Mouse (Mus musculus): ENCODE results near the gene Fat3. TPM values are rescaled to one million over a fixed set of nuclear protein-coding genes. Genes with fewer than 3 reads are reported as not detected.

Gene Fat3
- total RNA-seq, 1 experiment = 0.58 TPM

DNA sequence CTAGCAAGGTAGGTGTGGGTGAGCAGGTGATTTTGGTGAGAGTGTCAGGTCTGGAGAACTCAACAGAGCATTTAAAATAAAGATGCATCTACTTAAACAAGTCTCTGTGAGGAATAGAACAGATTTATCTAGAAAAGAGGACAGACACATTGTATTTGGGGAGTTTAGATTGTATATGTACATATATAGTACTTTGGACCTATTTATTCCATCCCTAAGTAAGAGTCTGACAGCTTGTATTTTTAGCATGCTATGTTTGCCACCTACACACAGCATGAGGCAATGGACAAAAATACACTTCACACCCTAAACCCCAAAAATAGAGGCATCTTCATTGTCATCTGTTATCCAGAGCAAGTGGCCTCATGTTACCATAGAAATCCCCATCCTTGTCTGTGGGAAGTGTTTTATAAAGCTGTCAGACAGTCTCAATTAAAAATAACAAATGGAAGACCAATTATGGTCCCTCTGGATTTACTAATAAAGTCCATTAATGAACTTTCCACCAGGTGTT, 218.7 kb downstream of the Fat3 start:
- no peaks in the 10 kb centered on the region for H3K9me3 ChIP-seq (ENCODE audit: control insufficient read depth, insufficient read depth, low read depth, low read length)
- H3K4me3 ChIP-seq (ENCODE audit: insufficient read depth in 1 of 2, low read depth in 1 of 2, low read length in 2 of 2, poor library complexity in 1 of 2, severe bottlenecking in 1 of 2) = no peak overlapping the region
- DNase-seq (ENCODE audit: low read depth, low spot score) = no peak
- in situ Hi-C loops (cut with MboI; ENCODE audit: low sequenced_read_pairs in 2 of 2, unreplicated experiment in 2 of 2) = no loop called here
- H3K27ac ChIP-seq (ENCODE audit: insufficient read depth, low read depth, low read length, poor library complexity, severe bottlenecking) = no peak overlapping the region
- H3K9ac ChIP-seq (ENCODE audit: insufficient read depth, low read depth, low read length, poor library complexity, severe bottlenecking) = no peak overlapping the region
- H3K4me1 ChIP-seq (ENCODE audit: control insufficient read depth in 2 of 2, insufficient read depth in 2 of 2, low read length in 2 of 2, poor library complexity in 1 of 2) = no peaks in the 10 kb centered on the region
- no peaks in the 10 kb centered on the region for H3K36me3 ChIP-seq (ENCODE audit: control insufficient read depth, insufficient read depth, low read length, poor library complexity, severe bottlenecking)
- no peak for TF ChIP-seq ZNF384 (IDR thresholded peaks at IDR 0.05; ENCODE audit: low read depth, low read length)
- no peak for TF ChIP-seq MAFK (IDR thresholded peaks at IDR 0.05; ENCODE audit: insufficient read depth, low read depth, low read length)
- TF ChIP-seq ZC3H11A (IDR thresholded peaks at IDR 0.05; ENCODE audit: borderline replicate concordance, low read depth, low read length) = no peak
- no peak for TF ChIP-seq CHD2 (IDR thresholded peaks at IDR 0.05; ENCODE audit: low read depth, low read length)
- no peak for TF ChIP-seq HCFC1 (IDR thresholded peaks at IDR 0.05; ENCODE audit: borderline replicate concordance, insufficient read depth, low read length)

GRCm38 (mm10) chr9:16275589-16275988, 225.5 kb downstream of the Fat3 start:
- in situ Hi-C loops (cut with MboI; ENCODE audit: low sequenced_read_pairs in 2 of 2, unreplicated experiment in 2 of 2) = no loop called here
- TF ChIP-seq ZC3H11A (IDR thresholded peaks at IDR 0.05; ENCODE audit: borderline replicate concordance, low read depth, low read length) (no peak), MAFK (IDR thresholded peaks at IDR 0.05; ENCODE audit: insufficient read depth, low read depth, low read length) (no peak), ZNF384 (IDR thresholded peaks at IDR 0.05; ENCODE audit: low read depth, low read length) (no peak), CHD2 (IDR thresholded peaks at IDR 0.05; ENCODE audit: low read depth, low read length) (no peak), HCFC1 (IDR thresholded peaks at IDR 0.05; ENCODE audit: borderline replicate concordance, insufficient read depth, low read length) (no peak)
- Histone ChIP-seq H3K4me3 (ENCODE audit: insufficient read depth in 1 of 2, low read depth in 1 of 2, low read length in 2 of 2, poor library complexity in 1 of 2, severe bottlenecking in 1 of 2) (no peak overlapping the region), H3K9me3 (ENCODE audit: control insufficient read depth, insufficient read depth, low read depth, low read length) (no peaks in the 10 kb centered on the region), H3K27ac (ENCODE audit: insufficient read depth, low read depth, low read length, poor library complexity, severe bottlenecking) (no peak overlapping the region), H3K36me3 (ENCODE audit: control insufficient read depth, insufficient read depth, low read length, poor library complexity, severe bottlenecking) (no peaks in the 10 kb centered on the region), H3K4me1 (ENCODE audit: control insufficient read depth in 2 of 2, insufficient read depth in 2 of 2, low read length in 2 of 2, poor library complexity in 1 of 2) (no peaks in the 10 kb centered on the region), H3K9ac (ENCODE audit: insufficient read depth, low read depth, low read length, poor library complexity, severe bottlenecking) (no peak overlapping the region)
- DNase-seq (ENCODE audit: low read depth, low spot score) = no peak

GRCm38 (mm10) chr9:16274130-16274529, 227.0 kb downstream of the Fat3 start:
- in situ Hi-C loops (cut with MboI; ENCODE audit: low sequenced_read_pairs in 2 of 2, unreplicated experiment in 2 of 2) = no loop called here
- Histone ChIP-seq H3K36me3 (ENCODE audit: control insufficient read depth, insufficient read depth, low read length, poor library complexity, severe bottlenecking) (no peaks in the 10 kb centered on the region), H3K9me3 (ENCODE audit: control insufficient read depth, insufficient read depth, low read depth, low read length) (no peaks in the 10 kb centered on the region), H3K4me1 (ENCODE audit: control insufficient read depth in 2 of 2, insufficient read depth in 2 of 2, low read length in 2 of 2, poor library complexity in 1 of 2) (no peaks in the 10 kb centered on the region), H3K9ac (ENCODE audit: insufficient read depth, low read depth, low read length, poor library complexity, severe bottlenecking) (no peak overlapping the region), H3K27ac (ENCODE audit: insufficient read depth, low read depth, low read length, poor library complexity, severe bottlenecking) (no peak overlapping the region), H3K4me3 (ENCODE audit: insufficient read depth in 1 of 2, low read depth in 1 of 2, low read length in 2 of 2, poor library complexity in 1 of 2, severe bottlenecking in 1 of 2) (no peak overlapping the region)
- no peak for TF ChIP-seq CHD2 (IDR thresholded peaks at IDR 0.05; ENCODE audit: low read depth, low read length)
- no peak for TF ChIP-seq ZC3H11A (IDR thresholded peaks at IDR 0.05; ENCODE audit: borderline replicate concordance, low read depth, low read length)
- no peak for TF ChIP-seq ZNF384 (IDR thresholded peaks at IDR 0.05; ENCODE audit: low read depth, low read length)
- TF ChIP-seq HCFC1 (IDR thresholded peaks at IDR 0.05; ENCODE audit: borderline replicate concordance, insufficient read depth, low read length) = no peak
- TF ChIP-seq MAFK (IDR thresholded peaks at IDR 0.05; ENCODE audit: insufficient read depth, low read depth, low read length) = no peak
- no peak for DNase-seq (ENCODE audit: low read depth, low spot score)

- no peak for TF ChIP-seq CHD2 (IDR thresholded peaks at IDR 0.05; ENCODE audit: low read depth, low read length)
- TF ChIP-seq HCFC1 (IDR thresholded peaks at IDR 0.05; ENCODE audit: borderline replicate concordance, insufficient read depth, low read length) = no peak
- no peak for TF ChIP-seq MAFK (IDR thresholded peaks at IDR 0.05; ENCODE audit: insufficient read depth, low read depth, low read length)
- no peak for TF ChIP-seq ZC3H11A (IDR thresholded peaks at IDR 0.05; ENCODE audit: borderline replicate concordance, low read depth, low read length)
- TF ChIP-seq ZNF384 (IDR thresholded peaks at IDR 0.05; ENCODE audit: low read depth, low read length) = no peak
- H3K9me3 ChIP-seq (ENCODE audit: control insufficient read depth, insufficient read depth, low read depth, low read length) = no peaks in the 10 kb centered on the region
- in situ Hi-C loops (cut with MboI; ENCODE audit: low sequenced_read_pairs in 2 of 2, unreplicated experiment in 2 of 2) = no loop called here
- H3K4me1 ChIP-seq (ENCODE audit: control insufficient read depth in 2 of 2, insufficient read depth in 2 of 2, low read length in 2 of 2, poor library complexity in 1 of 2) = no peaks in the 10 kb centered on the region
- no peaks in the 10 kb centered on the region for H3K36me3 ChIP-seq (ENCODE audit: control insufficient read depth, insufficient read depth, low read length, poor library complexity, severe bottlenecking)
- no peak overlapping the region for H3K4me3 ChIP-seq (ENCODE audit: insufficient read depth in 1 of 2, low read depth in 1 of 2, low read length in 2 of 2, poor library complexity in 1 of 2, severe bottlenecking in 1 of 2)
- no peak overlapping the region for H3K27ac ChIP-seq (ENCODE audit: insufficient read depth, low read depth, low read length, poor library complexity, severe bottlenecking)
- DNase-seq (ENCODE audit: low read depth, low spot score) = no peak
- no peak overlapping the region for H3K9ac ChIP-seq (ENCODE audit: insufficient read depth, low read depth, low read length, poor library complexity, severe bottlenecking)
These were observed 228.3 kb downstream of the Fat3 start for GRCm38 (mm10) chr9:16272810-16273209.

- Histone ChIP-seq H3K4me1 (ENCODE audit: control insufficient read depth in 2 of 2, insufficient read depth in 2 of 2, low read length in 2 of 2, poor library complexity in 1 of 2) (no peaks in the 10 kb centered on the region), H3K9ac (ENCODE audit: insufficient read depth, low read depth, low read length, poor library complexity, severe bottlenecking) (no peak overlapping the region), H3K27ac (ENCODE audit: insufficient read depth, low read depth, low read length, poor library complexity, severe bottlenecking) (no peak overlapping the region), H3K4me3 (ENCODE audit: insufficient read depth in 1 of 2, low read depth in 1 of 2, low read length in 2 of 2, poor library complexity in 1 of 2, severe bottlenecking in 1 of 2) (no peak overlapping the region), H3K9me3 (ENCODE audit: control insufficient read depth, insufficient read depth, low read depth, low read length) (no peaks in the 10 kb centered on the region), H3K36me3 (ENCODE audit: control insufficient read depth, insufficient read depth, low read length, poor library complexity, severe bottlenecking) (no peaks in the 10 kb centered on the region)
- no peak for DNase-seq (ENCODE audit: low read depth, low spot score)
- in situ Hi-C loops (cut with MboI; ENCODE audit: low sequenced_read_pairs in 2 of 2, unreplicated experiment in 2 of 2) = no loop called here
- no peak for TF ChIP-seq ZC3H11A (IDR thresholded peaks at IDR 0.05; ENCODE audit: borderline replicate concordance, low read depth, low read length)
- no peak for TF ChIP-seq ZNF384 (IDR thresholded peaks at IDR 0.05; ENCODE audit: low read depth, low read length)
- no peak for TF ChIP-seq MAFK (IDR thresholded peaks at IDR 0.05; ENCODE audit: insufficient read depth, low read depth, low read length)
- no peak for TF ChIP-seq CHD2 (IDR thresholded peaks at IDR 0.05; ENCODE audit: low read depth, low read length)
- no peak for TF ChIP-seq HCFC1 (IDR thresholded peaks at IDR 0.05; ENCODE audit: borderline replicate concordance, insufficient read depth, low read length)
These were observed 230.3 kb downstream of the Fat3 start for GRCm38 (mm10) chr9:16270768-16271114.

Measured in ES-E14 (cell line).